Mouse (Mus musculus): ENCODE results near the gene Cdc42ep1.

Gene Cdc42ep1

GRCm38 (mm10) chr15:78849485-78849884, 7.1 kb downstream of the Cdc42ep1 start:
- no peak for DNase-seq (ENCODE audit: low read depth, low spot score)

- DNase-seq (ENCODE audit: low read depth, low spot score): no peak
Measured at GRCm38 (mm10) chr15:78850059-78850824, 7.8 kb downstream of the Cdc42ep1 start.

GRCm38 (mm10) chr15:78850944-78851343, 8.5 kb downstream of the Cdc42ep1 start:
- DNase-seq (ENCODE audit: low read depth, low spot score): no peak

GRCm38 (mm10) chr15:78851505-78852153, 9.2 kb downstream of the Cdc42ep1 start:
- DNase-seq (ENCODE audit: low read depth, low spot score): peak; percentile 87

- no peak for DNase-seq (ENCODE audit: low read depth, low spot score)
Measured at GRCm38 (mm10) chr15:78855303-78855965, 13.0 kb downstream of the Cdc42ep1 start, which contains the start of gene Lgals2. TSS of gene Lgals2 (minus strand) at chr15:78855529.

- DNase-seq (ENCODE audit: low read depth, low spot score): no peak
Measured at GRCm38 (mm10) chr15:78857009-78857408, 14.6 kb downstream of the Cdc42ep1 start.

GRCm38 (mm10) chr15:78859311-78859710, 16.9 kb downstream of the Cdc42ep1 start:
- no peak for DNase-seq (ENCODE audit: low read depth, low spot score)

GRCm38 (mm10) chr15:78859714-78860113, 17.3 kb downstream of the Cdc42ep1 start:
- no peak for DNase-seq (ENCODE audit: low read depth, low spot score)

GRCm38 (mm10) chr15:78862280-78862679, 19.9 kb downstream of the Cdc42ep1 start:
- DNase-seq (ENCODE audit: low read depth, low spot score): no peak

GRCm38 (mm10) chr15:78863154-78863553, 20.7 kb downstream of the Cdc42ep1 start:
- DNase-seq (ENCODE audit: low read depth, low spot score): no peak

GRCm38 (mm10) chr15:78863852-78864253, 21.4 kb downstream of the Cdc42ep1 start:
- no peak for DNase-seq (ENCODE audit: low read depth, low spot score)

- DNase-seq (ENCODE audit: low read depth, low spot score): no peak
Measured at GRCm38 (mm10) chr15:78868398-78868797, 26.0 kb downstream of the Cdc42ep1 start.

- no peak for DNase-seq (ENCODE audit: low read depth, low spot score)
Measured at GRCm38 (mm10) chr15:78868826-78869233, 26.4 kb downstream of the Cdc42ep1 start.

GRCm38 (mm10) chr15:78869775-78870174, 27.4 kb downstream of the Cdc42ep1 start:
- DNase-seq (ENCODE audit: low read depth, low spot score): peak; percentile 70

GRCm38 (mm10) chr15:78872021-78872608, 29.7 kb downstream of the Cdc42ep1 start:
- no peak for DNase-seq (ENCODE audit: low read depth, low spot score)

- DNase-seq (ENCODE audit: low read depth, low spot score): no peak
Measured at GRCm38 (mm10) chr15:78873803-78874435, 31.5 kb downstream of the Cdc42ep1 start.

- no peak for DNase-seq (ENCODE audit: low read depth, low spot score)
Measured at GRCm38 (mm10) chr15:78874989-78875388, 32.6 kb downstream of the Cdc42ep1 start.

GRCm38 (mm10) chr15:78875537-78875936, 33.1 kb downstream of the Cdc42ep1 start:
- DNase-seq (ENCODE audit: low read depth, low spot score): no peak

- peak; percentile 71 for DNase-seq (ENCODE audit: low read depth, low spot score)
Measured at GRCm38 (mm10) chr15:78876258-78876696, 33.9 kb downstream of the Cdc42ep1 start.

- DNase-seq (ENCODE audit: low read depth, low spot score): peak; percentile 97
Measured at GRCm38 (mm10) chr15:78876991-78877809, 34.8 kb downstream of the Cdc42ep1 start, which contains the start of gene Gga1. TSS of gene Gga1 (plus strand) at chr15:78877190.

Measured in CD4-positive helper T cell, adult 2 months (primary cell).